Mouse (Mus musculus) forebrain, embryonic 13.5 days (tissue): ENCODE results near the gene Pltp. TPM values are rescaled to one million over a fixed set of nuclear protein-coding genes. Genes with fewer than 3 reads are reported as not detected.

Source experiments
- ATAC-seq: fragments of 200-750 bp; cut with Nextera tagmentation; 2 replicates; pipeline ENCODE4 v1.8.0; 2017
- H3K27ac ChIP-seq: fragments of 300-500 bp; sonication (generic); 2 replicates; pipeline ENCODE4 v1.5.1; 2015; ENCODE audit warnings: inconsistent platforms, mild to moderate bottlenecking, moderate library complexity
- H3K27me3 ChIP-seq: fragments of 300-500 bp; sonication (generic); 2 replicates; pipeline ENCODE4 v1.6.1; 2015; ENCODE audit warnings: mild to moderate bottlenecking, inconsistent platforms
- H3K36me3 ChIP-seq: fragments of 300-500 bp; sonication (generic); 2 replicates; pipeline ENCODE4 v1.6.1; 2015; ENCODE audit warnings: mild to moderate bottlenecking, inconsistent platforms; ENCODE audit not compliant: poor library complexity, severe bottlenecking
- H3K4me1 ChIP-seq: fragments of 300-500 bp; sonication (generic); 2 replicates; pipeline ENCODE4 v1.6.1; 2015; ENCODE audit warnings: inconsistent platforms
- H3K4me2 ChIP-seq: fragments of 300-500 bp; sonication (generic); 2 replicates; pipeline ENCODE4 v1.6.1; 2015; ENCODE audit warnings: inconsistent platforms, mild to moderate bottlenecking, moderate library complexity
- H3K4me3 ChIP-seq: fragments of 300-500 bp; sonication (generic); 2 replicates; pipeline ENCODE4 v1.5.1; 2015; ENCODE audit warnings: mild to moderate bottlenecking, inconsistent platforms
- H3K9ac ChIP-seq: fragments of 300-500 bp; sonication (generic); 2 replicates; pipeline ENCODE4 v1.6.1; 2015; ENCODE audit warnings: mild to moderate bottlenecking, inconsistent platforms
- H3K9me3 ChIP-seq: fragments of 300-500 bp; sonication (generic); replicated peaks from 2 replicates; pipeline ENCODE4 v1.6.1; 2016; ENCODE audit warnings: inconsistent platforms
- WGBS: fragments of 180-500 bp; shearing (Covaris S2); methylation state at CpG from one replicate; pipeline ENCODE4 v1.1.7; 2015; 5-methylcytosine and 5-hydroxymethylcytosine counted together
- polyA plus RNA-seq: library from polyadenylated mRNA; unstranded; fragments of >200 nt; fragmentation: Nextera tagmentation; extraction: Ambion mirVana; gene quantifications from 2 replicates; pipeline ENCODE4 v1.2.1, GENCODE M21; 2015

Pltp gene
- polyA plus RNA-seq, 1 experiment from 2014 or later = 34.3 TPM

DNA sequence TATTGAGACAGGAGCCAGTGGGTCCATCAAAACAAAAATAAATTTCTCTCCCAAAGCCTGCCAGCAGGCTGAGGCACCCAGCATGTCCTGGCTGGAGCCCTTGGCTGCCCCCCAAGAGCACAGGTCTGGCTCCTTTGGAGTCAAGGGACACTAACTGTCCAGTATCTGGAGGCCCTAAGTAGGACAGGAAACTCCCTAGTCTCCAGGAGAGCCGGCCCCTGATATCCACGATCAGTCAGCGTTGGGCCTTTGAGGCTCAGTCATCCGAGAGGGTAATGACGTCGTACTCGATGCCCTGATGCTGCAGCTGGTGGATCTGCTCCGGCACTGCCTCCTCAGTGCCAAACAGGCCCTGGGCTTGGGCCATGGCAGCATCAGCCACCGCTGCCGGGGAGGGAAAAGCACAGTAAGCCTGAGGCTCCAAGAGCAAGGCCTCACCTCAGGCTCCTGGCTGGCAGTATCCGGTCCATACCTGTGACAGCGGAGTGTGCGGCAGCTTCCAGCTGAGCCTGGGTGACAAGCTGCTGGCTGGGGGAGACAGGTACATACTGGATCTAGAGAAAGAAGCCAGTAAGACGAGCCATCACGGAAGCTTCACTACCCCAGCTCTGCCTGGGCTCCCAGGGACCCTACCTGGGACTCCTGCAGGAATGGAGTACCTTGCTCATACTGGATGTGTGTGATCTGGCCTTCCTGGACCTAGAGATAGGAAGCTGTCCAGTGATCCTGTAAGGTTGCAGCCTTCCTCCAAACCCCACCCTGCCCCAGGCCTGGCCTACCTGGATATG, 34.6 kb upstream of the Pltp start:
- Histone ChIP-seq H3K27ac (no peak overlapping the region), H3K9ac (no peak overlapping the region), H3K4me2 (no peak overlapping the region), H3K9me3 (no peaks in the 10 kb centered on the region), H3K4me1 (no peaks in the 10 kb centered on the region), H3K27me3 (no peaks in the 10 kb centered on the region), H3K36me3 (peaks cover 100% of the 10 kb centered on the region), H3K4me3 (no peak overlapping the region)
- 73% methylated on average over 15 of the region's 15 CpGs for WGBS
- no peak for ATAC-seq

DNA sequence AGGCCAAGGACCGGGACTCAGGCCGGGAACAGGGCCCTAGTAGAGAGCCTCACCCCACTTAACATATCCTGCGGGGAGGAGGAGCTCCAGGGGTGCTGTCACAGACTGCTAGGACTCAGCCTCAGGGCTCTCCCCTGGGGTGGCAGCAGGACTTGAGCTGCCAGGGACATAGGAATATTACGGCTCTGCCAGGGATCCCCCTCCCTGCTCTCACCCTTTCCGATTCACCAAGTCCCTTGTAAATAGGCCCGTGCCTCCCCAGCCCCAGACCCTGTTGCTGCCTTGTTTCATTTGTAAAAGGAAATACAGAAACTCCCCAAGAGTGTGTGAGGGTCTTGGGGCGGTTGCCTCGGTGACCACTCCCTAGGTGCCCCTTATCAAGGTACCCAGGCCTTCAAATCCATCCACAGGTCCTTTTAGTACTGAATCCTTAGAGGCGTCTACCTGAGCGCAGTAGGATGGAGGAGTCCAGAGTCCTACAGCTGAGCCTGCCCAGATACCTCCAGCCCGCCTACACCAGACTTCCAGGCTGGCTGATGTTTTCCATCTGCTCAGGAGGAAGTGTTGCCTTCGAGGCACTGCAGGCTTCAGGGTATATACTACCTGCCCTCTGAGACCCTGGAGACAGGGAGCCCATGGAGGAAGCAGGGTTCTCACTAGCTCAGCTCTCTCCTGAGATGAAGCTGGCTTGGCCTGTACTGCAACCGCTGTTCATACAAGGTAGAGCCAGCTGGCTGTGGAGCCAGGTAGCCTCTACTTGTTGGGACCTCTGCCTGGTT, 33.7 kb upstream of the Pltp start:
- 87% methylated on average over 13 of the region's 13 CpGs for WGBS
- H3K9me3 ChIP-seq = no peaks in the 10 kb centered on the region
- no peak overlapping the region; the same call in 1 of the 2 replicates for H3K9ac ChIP-seq
- no peak overlapping the region for H3K27ac ChIP-seq
- peaks cover 100% of the 10 kb centered on the region for H3K36me3 ChIP-seq
- ATAC-seq = no peak
- H3K4me3 ChIP-seq = no peak overlapping the region
- no peaks in the 10 kb centered on the region for H3K27me3 ChIP-seq
- H3K4me2 ChIP-seq = no peak overlapping the region
- no peaks in the 10 kb centered on the region for H3K4me1 ChIP-seq

DNA sequence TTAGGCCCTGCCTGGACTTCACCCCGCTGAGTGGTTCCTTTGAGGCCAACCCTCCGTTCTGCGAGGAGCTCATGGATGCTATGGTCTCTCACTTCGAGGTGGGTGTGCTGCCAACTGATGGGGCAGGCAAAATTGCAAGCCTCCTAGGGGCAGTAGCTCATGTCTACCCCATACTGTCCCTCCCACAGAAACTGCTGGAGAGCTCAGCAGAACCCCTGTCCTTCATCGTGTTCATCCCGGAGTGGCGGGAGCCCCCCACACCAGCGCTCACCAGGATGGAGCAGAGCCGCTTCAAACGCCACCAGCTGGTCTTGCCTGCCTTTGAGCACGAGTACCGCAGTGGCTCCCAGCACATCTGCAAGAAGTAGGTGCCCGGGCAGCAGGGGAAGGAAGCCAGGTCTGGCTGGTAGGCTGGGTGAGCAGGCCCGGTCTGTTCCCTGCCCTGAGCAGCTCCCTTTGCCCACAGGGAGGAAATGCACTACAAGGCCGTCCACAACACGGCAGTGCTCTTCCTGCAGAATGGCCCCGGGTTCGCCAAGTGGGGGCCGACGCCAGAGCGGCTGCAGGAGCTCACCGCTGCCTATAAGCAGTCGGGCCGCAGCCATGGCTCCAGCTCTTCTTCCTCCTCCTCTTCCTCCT, 33.0 kb upstream of the Pltp start:
- Histone ChIP-seq H3K36me3 (peaks cover 100% of the 10 kb centered on the region), H3K27me3 (no peaks in the 10 kb centered on the region), H3K4me3 (no peak overlapping the region), H3K9ac (no peak overlapping the region), H3K4me2 (no peak overlapping the region), H3K9me3 (no peaks in the 10 kb centered on the region), H3K27ac (no peak overlapping the region), H3K4me1 (peaks cover 4% of the 10 kb centered on the region; the same call in 1 of the 2 replicates)
- no peak for ATAC-seq
- 92% methylated on average over 24 of the region's 24 CpGs for WGBS

DNA sequence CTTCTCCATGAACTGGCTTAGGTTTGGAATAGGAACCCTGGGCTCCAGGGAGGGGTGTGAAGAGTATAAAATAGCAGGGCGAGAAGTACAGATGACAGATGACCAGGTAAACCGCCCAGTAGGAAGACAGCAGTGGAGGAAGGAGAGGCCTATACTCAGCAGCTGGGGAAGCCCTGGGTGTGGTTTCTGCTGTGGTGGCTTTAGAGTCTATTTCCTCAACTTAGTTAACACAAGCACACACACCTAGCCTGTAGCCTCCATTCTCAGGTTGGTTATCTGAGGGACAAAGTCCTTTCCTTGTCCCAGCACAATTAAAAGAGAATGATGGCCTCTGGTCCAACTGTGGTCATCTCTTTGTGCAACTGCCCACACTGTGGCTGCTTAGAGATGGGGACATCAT, 32.4 kb upstream of the Pltp start:
- Histone ChIP-seq H3K4me3 (no peak overlapping the region), H3K4me2 (no peak overlapping the region), H3K9ac (no peak overlapping the region), H3K27me3 (no peaks in the 10 kb centered on the region), H3K36me3 (peaks cover 100% of the 10 kb centered on the region), H3K4me1 (peaks cover 4% of the 10 kb centered on the region; the same call in 1 of the 2 replicates), H3K9me3 (no peaks in the 10 kb centered on the region), H3K27ac (no peak overlapping the region)
- WGBS = 85% methylated on average over 2 of the region's 2 CpGs
- ATAC-seq = no peak

DNA sequence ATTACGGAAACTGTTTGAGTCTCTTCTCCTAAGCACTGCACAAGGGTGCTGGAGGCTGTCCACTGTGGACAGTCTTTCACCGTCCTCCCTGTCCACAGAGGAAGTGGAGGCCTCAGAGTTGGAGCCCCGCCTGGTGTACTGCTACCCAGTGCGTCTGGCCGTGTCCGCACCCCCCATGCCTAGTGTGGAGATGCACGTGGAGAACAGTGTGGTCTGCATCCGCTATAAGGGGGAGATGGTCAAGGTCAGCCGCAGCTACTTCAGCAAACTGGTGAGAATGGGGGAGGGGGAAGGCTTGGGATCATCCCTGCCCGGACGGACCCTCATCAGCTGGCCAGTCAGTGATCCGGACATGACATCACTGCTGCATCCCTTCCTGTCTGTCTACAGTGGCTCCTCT, 31.5 kb upstream of the Pltp start:
- H3K9me3 ChIP-seq = no peaks in the 10 kb centered on the region
- ATAC-seq = no peak
- peaks cover 4% of the 10 kb centered on the region; the same call in 1 of the 2 replicates for H3K4me1 ChIP-seq
- peaks cover 99% of the 10 kb centered on the region for H3K36me3 ChIP-seq
- no peak overlapping the region for H3K27ac ChIP-seq
- H3K9ac ChIP-seq = no peak overlapping the region
- WGBS = 88% methylated on average over 12 of the region's 12 CpGs
- H3K4me2 ChIP-seq = no peak overlapping the region
- H3K27me3 ChIP-seq = no peaks in the 10 kb centered on the region
- no peak overlapping the region for H3K4me3 ChIP-seq

DNA sequence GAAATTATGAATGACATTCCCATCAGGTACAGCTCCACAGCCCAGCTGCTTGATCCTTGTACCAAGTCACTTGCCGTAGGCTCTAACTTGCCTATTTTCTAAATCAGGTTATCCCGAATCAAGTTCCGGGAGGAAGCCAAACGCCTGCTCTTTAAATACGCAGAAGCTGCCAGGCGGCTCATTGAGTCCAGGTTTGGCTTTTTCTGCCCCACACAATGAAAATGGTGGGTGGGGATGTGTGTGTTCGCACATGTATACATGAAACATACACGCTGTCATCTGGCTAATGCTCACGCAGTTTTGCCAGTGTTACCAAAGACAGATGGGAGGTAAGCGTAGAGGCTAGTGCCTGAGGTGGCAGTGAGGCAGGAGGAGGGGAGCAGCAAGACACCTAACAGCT, 29.1 kb upstream of the Pltp start:
- no peak for ATAC-seq
- Histone ChIP-seq H3K4me1 (peaks cover 11% of the 10 kb centered on the region; the same call in 1 of the 2 replicates), H3K4me3 (no peak overlapping the region), H3K4me2 (no peak overlapping the region), H3K36me3 (peaks cover 92% of the 10 kb centered on the region), H3K27me3 (no peaks in the 10 kb centered on the region), H3K9me3 (no peaks in the 10 kb centered on the region), H3K9ac (no peak overlapping the region), H3K27ac (no peak overlapping the region)
- WGBS = 93% methylated on average over 10 of the region's 10 CpGs

DNA sequence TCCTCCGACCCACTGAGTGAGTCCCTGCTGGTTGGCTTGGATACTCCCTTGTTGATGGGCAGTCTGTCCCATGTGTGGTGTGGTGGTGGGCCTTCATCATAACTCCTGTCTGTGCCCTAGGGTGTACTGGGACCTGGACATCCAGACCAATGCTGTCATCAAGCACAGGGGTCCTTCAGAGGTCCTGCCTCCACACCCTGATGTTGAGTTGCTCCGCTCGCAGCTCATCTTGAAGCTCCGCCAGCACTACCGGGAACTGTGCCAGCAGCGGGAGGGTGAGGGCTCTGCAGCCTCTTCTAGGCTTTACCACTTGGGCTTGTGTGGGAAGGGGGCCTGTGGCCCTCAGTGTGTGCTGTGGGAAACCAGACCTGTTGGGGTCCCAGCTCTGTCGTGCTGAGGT, 28.3 kb upstream of the Pltp start:
- no peak overlapping the region for H3K4me3 ChIP-seq
- peak; percentile 30; the same call in 1 of the 2 replicates for ATAC-seq
- WGBS = 56% methylated on average over 7 of the region's 7 CpGs
- H3K36me3 ChIP-seq = peaks cover 83% of the 10 kb centered on the region
- no peak overlapping the region for H3K4me2 ChIP-seq
- 0 out of 2 replicates have a peak overlapping the region, but pooled peaks have one; percentile 19 for H3K9ac ChIP-seq
- 0 out of 2 replicates have a peak overlapping the region, but pooled peaks have one; percentile 10 for H3K27ac ChIP-seq
- peaks cover 15% of the 10 kb centered on the region for H3K4me1 ChIP-seq
- H3K9me3 ChIP-seq = no peaks in the 10 kb centered on the region
- H3K27me3 ChIP-seq = no peaks in the 10 kb centered on the region

DNA sequence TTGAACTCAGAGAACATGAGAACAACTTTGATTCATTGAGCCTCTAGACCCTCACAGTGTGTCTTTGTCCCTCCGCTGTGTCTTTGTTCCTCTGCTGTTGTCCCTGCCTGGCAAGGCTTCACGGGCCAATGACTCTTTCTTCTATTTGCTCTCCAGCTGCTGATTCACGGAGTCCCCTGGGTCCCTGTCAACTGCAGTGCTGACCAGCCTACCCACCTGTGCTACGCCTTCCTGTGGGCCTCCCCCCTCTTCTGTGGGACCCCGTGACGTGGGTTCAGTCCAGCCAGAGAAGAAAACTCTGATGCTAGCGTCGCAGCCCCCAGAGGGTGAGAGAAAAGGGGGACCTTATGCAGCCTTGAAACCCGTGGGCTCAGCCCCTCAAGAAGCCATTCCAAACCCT, 25.1 kb upstream of the Pltp start:
- 31% methylated on average over 8 of the region's 9 CpGs for WGBS
- peaks cover 32% of the 10 kb centered on the region for H3K4me1 ChIP-seq

DNA sequence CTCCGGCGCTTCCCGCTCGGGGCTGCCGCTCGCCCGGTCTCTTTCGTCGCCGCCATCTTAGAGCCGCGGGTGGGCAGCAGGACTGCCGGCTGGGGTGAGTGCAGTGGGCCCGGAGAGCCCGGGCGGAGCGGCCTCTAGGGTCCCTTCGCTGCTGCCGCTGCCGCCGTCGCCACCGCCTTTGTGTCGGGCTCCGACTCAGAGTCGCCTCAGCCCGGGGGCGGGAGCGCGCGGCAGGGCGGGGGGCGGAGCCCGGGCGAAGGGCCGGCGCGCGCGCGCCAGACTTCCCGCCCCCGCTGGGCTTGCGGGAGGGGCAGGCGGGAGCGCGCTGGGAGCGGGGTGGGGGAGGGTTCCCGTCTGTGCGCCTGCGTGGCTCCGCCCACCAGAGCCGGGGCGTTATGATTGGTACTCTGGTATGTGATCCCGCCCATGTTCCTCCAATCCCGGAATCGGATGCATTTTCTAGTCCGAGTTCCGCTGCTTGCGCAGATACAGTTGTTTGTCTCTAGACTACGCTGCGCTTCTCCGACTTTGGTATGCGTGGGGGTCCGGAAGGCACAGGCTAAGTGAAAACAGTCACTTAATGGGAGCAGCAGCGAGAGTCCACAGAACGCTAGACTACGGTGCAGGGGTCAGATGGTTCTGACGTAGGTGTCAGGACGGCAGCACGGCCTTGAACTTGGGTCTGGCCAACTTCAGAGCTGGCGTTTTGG, 22.2 kb upstream of the Pltp start:
- Histone ChIP-seq H3K27me3 (no peaks in the 10 kb centered on the region), H3K4me3 (peak overlapping the region; percentile 90), H3K9me3 (no peaks in the 10 kb centered on the region), H3K36me3 (peaks cover 28% of the 10 kb centered on the region), H3K27ac (peak overlapping the region; percentile 100), H3K4me1 (peaks cover 33% of the 10 kb centered on the region), H3K4me2 (peak overlapping the region; percentile 98), H3K9ac (peak overlapping the region; percentile 100)
- under 1% methylated on average over 47 of the region's 72 CpGs for WGBS
- peak; percentile 92 for ATAC-seq

More for the DNA sequence above, 25.1 kb upstream of the Pltp start:
- no peaks in the 10 kb centered on the region for H3K9me3 ChIP-seq
- no peak overlapping the region for H3K9ac ChIP-seq
- no peak overlapping the region for H3K4me2 ChIP-seq
- H3K27ac ChIP-seq = peak overlapping the region; percentile 32
- ATAC-seq = no peak
- H3K36me3 ChIP-seq = peaks cover 52% of the 10 kb centered on the region
- H3K27me3 ChIP-seq = no peaks in the 10 kb centered on the region
- no peak overlapping the region for H3K4me3 ChIP-seq

DNA sequence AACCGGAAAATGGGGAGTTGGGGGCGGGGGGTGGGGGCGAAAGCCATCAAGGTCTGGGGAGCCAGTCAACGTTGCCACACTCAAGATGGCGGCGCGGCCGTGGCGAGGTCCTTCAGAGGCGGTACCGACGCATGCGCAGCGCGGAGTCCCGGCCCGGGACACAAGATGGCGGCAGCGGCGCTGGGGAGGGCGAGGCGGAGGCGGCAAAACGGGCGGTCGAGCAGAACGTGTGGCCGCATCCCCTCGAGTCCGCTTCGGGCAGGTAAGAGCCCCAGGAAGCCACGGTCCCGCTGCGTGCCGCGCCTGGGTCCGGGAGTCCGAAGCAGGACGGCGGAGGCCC, 21.7 kb upstream of the Pltp start, which contains the start of gene Pcif1:
TSS of gene Pcif1 (plus strand) at position 77 of the 340 bp plus-strand sequence.
- H3K4me1 ChIP-seq = peaks cover 33% of the 10 kb centered on the region
- H3K36me3 ChIP-seq = peaks cover 24% of the 10 kb centered on the region
- no peaks in the 10 kb centered on the region for H3K9me3 ChIP-seq
- ATAC-seq = peak; percentile 88
- peak within 1 kb of the TSS; percentile 98 for H3K4me2 ChIP-seq
- peak within 1 kb of the TSS; percentile 100 for H3K27ac ChIP-seq
- under 1% methylated on average over 38 of the region's 40 CpGs for WGBS
- H3K4me3 ChIP-seq = peak within 1 kb of the TSS; percentile 90
- no peaks in the 10 kb centered on the region for H3K27me3 ChIP-seq
- peak within 1 kb of the TSS; percentile 100 for H3K9ac ChIP-seq

DNA sequence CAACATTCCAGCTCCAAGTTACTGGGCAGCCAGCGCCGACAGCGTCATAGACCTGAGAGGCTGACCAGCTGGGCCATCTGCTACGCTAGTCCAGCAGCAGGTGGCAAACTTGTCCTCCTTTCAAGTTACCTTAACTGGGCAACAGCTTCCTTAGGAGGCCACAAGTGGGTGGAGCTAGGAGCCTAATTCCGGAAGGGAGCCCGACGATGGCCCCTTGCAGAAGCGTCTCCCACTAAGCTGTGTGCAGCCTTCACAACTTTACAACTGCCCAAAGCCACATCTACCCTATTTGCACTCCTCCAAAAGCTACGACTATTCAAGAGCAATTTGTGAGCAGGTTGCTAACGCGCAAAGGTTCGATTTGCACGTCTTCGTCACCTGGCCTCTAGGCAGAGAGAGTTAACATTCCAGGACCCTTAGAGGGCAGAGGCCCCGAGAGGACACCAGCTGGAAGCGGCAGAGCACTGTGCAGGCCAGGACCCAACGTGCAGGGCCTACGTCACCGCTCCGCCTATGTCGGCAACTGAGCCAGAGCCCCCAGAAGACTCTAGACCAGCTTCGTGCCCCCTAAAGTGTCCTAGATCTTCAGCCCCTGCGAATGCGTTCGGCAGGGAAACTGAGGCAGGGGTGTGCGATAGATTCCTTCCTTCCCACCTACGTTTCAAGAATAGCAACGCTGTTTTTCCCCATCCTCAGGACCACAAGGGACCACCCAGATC, 21.2 kb upstream of the Pltp start:
- Histone ChIP-seq H3K36me3 (peaks cover 18% of the 10 kb centered on the region), H3K4me1 (peaks cover 33% of the 10 kb centered on the region), H3K4me3 (peak overlapping the region; percentile 90), H3K4me2 (peak overlapping the region; percentile 98), H3K27ac (peak overlapping the region; percentile 100), H3K27me3 (no peaks in the 10 kb centered on the region), H3K9me3 (no peaks in the 10 kb centered on the region), H3K9ac (peak overlapping the region; percentile 100)
- ATAC-seq = peak; percentile 48
- WGBS = 3% methylated on average over 28 of the region's 28 CpGs
